Mouse (Mus musculus): ENCODE measurements around the gene Elf1. TPM values are rescaled to one million over a fixed set of nuclear protein-coding genes. Genes with fewer than 3 reads are reported as not detected.

Elf1 gene
- 61.3 TPM for polyA plus RNA-seq (2014; fragmentation: Illumina TruSeq; extraction: RNeasy Lipid Tissue Mini Kit (QIAGEN cat#74804); ENCODE audit: low read depth, low replicate concordance)

GRCm38 (mm10) chr14:79480624-79481338 is at the start of gene Elf1:
Gene Elf1 (plus strand): TSS chr14:79481194.

GRCm38 (mm10) chr14:79451681-79452590 is 29.1 kb upstream of the Elf1 start, which contains the start of gene Kbtbd6:
Gene Kbtbd6 (plus strand): TSS chr14:79451835.

GRCm38 (mm10) chr14:79481339-79482151 is 551 bp downstream of the Elf1 start, which contains the start of gene Wbp4:
Gene Wbp4 (minus strand): TSS chr14:79481520.

GRCm38 (mm10) chr14:79587139-79587851 is 106.3 kb downstream of the Elf1 start, which contains the start of gene Sugt1:
Gene Sugt1 (plus strand): TSS chr14:79587691.

Other genes with a start within 250 kb of the Elf1 start
- not detected for gene Zfp957, start 233.8 kb upstream of the Elf1 start, polyA plus RNA-seq (2014; fragmentation: Illumina TruSeq; extraction: RNeasy Lipid Tissue Mini Kit (QIAGEN cat#74804); ENCODE audit: low read depth, low replicate concordance)
- 10.0 TPM for gene Rgcc, start 179.5 kb upstream of the Elf1 start, polyA plus RNA-seq (2014; fragmentation: Illumina TruSeq; extraction: RNeasy Lipid Tissue Mini Kit (QIAGEN cat#74804); ENCODE audit: low read depth, low replicate concordance)
- gene Naa16, start 90.4 kb upstream of the Elf1 start, polyA plus RNA-seq (2014; fragmentation: Illumina TruSeq; extraction: RNeasy Lipid Tissue Mini Kit (QIAGEN cat#74804); ENCODE audit: low read depth, low replicate concordance), result 45.3 TPM
- 25.4 TPM for gene Mtrf1, start 83.4 kb upstream of the Elf1 start, polyA plus RNA-seq (2014; fragmentation: Illumina TruSeq; extraction: RNeasy Lipid Tissue Mini Kit (QIAGEN cat#74804); ENCODE audit: low read depth, low replicate concordance)
- gene Kbtbd7, start 54.7 kb upstream of the Elf1 start, polyA plus RNA-seq (2014; fragmentation: Illumina TruSeq; extraction: RNeasy Lipid Tissue Mini Kit (QIAGEN cat#74804); ENCODE audit: low read depth, low replicate concordance), result 41.4 TPM
- gene Kbtbd6, start 29.4 kb upstream of the Elf1 start, polyA plus RNA-seq (2014; fragmentation: Illumina TruSeq; extraction: RNeasy Lipid Tissue Mini Kit (QIAGEN cat#74804); ENCODE audit: low read depth, low replicate concordance), result 0.49 TPM
- 42.6 TPM for gene Wbp4, start 326 bp downstream of the Elf1 start, polyA plus RNA-seq (2014; fragmentation: Illumina TruSeq; extraction: RNeasy Lipid Tissue Mini Kit (QIAGEN cat#74804); ENCODE audit: low read depth, low replicate concordance)
- gene Sugt1, start 106.5 kb downstream of the Elf1 start, polyA plus RNA-seq (2014; fragmentation: Illumina TruSeq; extraction: RNeasy Lipid Tissue Mini Kit (QIAGEN cat#74804); ENCODE audit: low read depth, low replicate concordance), result 229 TPM
- 0.40 TPM for gene Cnmd, start 181.0 kb downstream of the Elf1 start, polyA plus RNA-seq (2014; fragmentation: Illumina TruSeq; extraction: RNeasy Lipid Tissue Mini Kit (QIAGEN cat#74804); ENCODE audit: low read depth, low replicate concordance)

All from kidney, adult 10 weeks (tissue).